Mouse (Mus musculus) macrophage (primary cell): ENCODE data around the gene Ubald2. TPM values are rescaled to one million over a fixed set of nuclear protein-coding genes. Genes with fewer than 3 reads are reported as not detected.
"Not testable (repeated sequence)": the region's sequence is repeated elsewhere in the genome, so short reads cannot be mapped to it uniquely, and the experiment has no call there.

ENCODE experiments used
- H3K27ac ChIP-seq: fragments of 350-480 bp; formaldehyde crosslinking; 2 replicates; pipeline ENCODE4 v1.9.0; 2021
- H3K36me3 ChIP-seq: fragments of 350-480 bp; formaldehyde crosslinking; 2 replicates; pipeline ENCODE4 v1.9.0; 2021; ENCODE audit errors: inconsistent target
- H3K4me3 ChIP-seq: fragments of 350-480 bp; formaldehyde crosslinking; 2 replicates; pipeline ENCODE4 v1.9.0; 2021; ENCODE audit errors: inconsistent target
- H3K79me2 ChIP-seq: fragments of 350-480 bp; formaldehyde crosslinking; 2 replicates; pipeline ENCODE4 v1.9.0; 2021; ENCODE audit errors: inconsistent target
- WGBS: methylation state at CpG from one replicate; pipeline ENCODE4 v1.1.7; 2026; ENCODE audit warnings: inconsistent platforms; ENCODE audit not compliant: missing documents; 5-methylcytosine and 5-hydroxymethylcytosine counted together
- polyA plus RNA-seq: library from polyadenylated mRNA; stranded (reverse); fragments of 250-400 nt; gene quantifications from 3 replicates; pipeline ENCODE4 v1.2.4, GENCODE M21; 2018; ENCODE audit warnings: inconsistent platforms

Gene Ubald2
- polyA plus RNA-seq, 1 experiment from 2014 or later, result 18.0 TPM

GRCm38 (mm10) chr11:116447822-116448221 is 13.9 kb downstream of the Ubald2 start:
- Histone ChIP-seq H3K36me3 (no peaks in the 10 kb centered on the region), H3K79me2 (no peaks in the 10 kb centered on the region), H3K4me3 (no peak overlapping the region), H3K27ac (no peak overlapping the region)
- 81% methylated on average over 4 of the region's 5 CpGs for WGBS

DNA sequence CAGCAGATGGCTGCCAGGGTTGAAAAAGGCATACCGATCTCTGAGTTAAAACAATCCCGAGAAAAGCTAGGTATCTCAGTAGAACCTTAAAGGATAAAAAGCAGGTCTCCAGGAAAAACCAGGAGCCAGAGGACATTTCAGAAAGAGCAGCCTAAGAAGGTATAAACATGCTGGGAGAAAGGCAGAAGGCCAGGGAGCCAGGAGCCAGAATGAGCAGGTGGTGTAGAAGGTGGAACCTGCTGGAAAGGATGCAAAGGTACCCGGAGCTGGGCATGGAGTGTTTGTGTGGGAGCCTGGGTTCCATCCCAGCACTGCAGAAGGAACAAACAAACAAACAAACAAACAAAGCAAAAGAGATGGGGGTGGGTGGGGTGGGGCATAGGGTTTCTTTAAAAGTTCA is 15.4 kb downstream of the Ubald2 start:
- no peaks in the 10 kb centered on the region for H3K79me2 ChIP-seq
- WGBS, result 98% methylated on average over 3 of the region's 3 CpGs
- H3K27ac ChIP-seq, result no peak overlapping the region
- H3K36me3 ChIP-seq, result no peaks in the 10 kb centered on the region
- no peak overlapping the region for H3K4me3 ChIP-seq

DNA sequence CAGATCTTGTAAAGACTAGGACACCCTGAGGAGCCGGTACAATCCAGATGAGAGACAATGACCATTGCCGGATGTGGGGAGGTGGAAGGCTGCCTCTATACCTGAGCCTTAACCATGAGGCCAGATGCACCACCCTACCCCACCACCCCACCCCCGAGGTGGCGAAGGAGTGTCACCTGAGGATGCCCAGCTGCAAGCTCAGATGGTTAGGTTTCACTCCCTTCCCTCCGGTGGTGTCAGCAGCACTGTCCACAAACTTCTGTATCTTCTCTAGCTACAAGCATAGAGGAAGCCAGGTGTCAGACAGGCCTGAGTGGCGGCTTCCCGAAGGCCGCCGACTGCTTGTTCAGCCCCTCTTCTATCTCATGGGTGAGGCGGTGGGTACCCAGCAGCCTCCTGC is 20.0 kb downstream of the Ubald2 start:
- Histone ChIP-seq H3K79me2 (no peaks in the 10 kb centered on the region), H3K27ac (no peak overlapping the region), H3K36me3 (no peaks in the 10 kb centered on the region), H3K4me3 (no peak overlapping the region)
- WGBS, result 87% methylated on average over 10 of the region's 10 CpGs

GRCm38 (mm10) chr11:116456234-116456633 is 22.3 kb downstream of the Ubald2 start:
- no peaks in the 10 kb centered on the region for H3K36me3 ChIP-seq
- H3K27ac ChIP-seq, result no peak overlapping the region
- no peaks in the 10 kb centered on the region for H3K79me2 ChIP-seq
- WGBS, result 95% methylated on average over 8 of the region's 8 CpGs
- H3K4me3 ChIP-seq, result no peak overlapping the region

DNA sequence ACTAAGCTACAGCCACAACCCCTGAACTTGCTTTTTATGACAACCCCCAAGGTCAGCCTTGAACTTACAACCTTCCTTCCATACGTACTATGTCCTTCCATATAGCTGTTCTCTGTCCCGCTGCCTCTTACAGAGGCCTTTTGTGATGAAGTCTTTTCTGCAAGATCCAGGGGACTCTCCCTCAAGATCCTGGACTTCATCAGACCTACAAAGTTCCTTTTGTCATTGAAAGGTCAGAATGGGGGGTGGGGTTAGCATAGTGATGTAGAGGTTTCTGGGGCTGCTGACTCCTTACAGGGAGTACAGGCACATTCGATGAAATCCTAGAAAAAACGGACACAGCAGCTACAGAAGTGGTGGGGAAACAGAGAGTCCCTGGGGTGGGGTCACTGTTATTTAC is 25.9 kb downstream of the Ubald2 start:
- no peak overlapping the region for H3K4me3 ChIP-seq
- WGBS, result 80% methylated on average over 4 of the region's 4 CpGs
- no peaks in the 10 kb centered on the region for H3K79me2 ChIP-seq
- H3K36me3 ChIP-seq, result no peaks in the 10 kb centered on the region
- H3K27ac ChIP-seq, result no peak overlapping the region

DNA sequence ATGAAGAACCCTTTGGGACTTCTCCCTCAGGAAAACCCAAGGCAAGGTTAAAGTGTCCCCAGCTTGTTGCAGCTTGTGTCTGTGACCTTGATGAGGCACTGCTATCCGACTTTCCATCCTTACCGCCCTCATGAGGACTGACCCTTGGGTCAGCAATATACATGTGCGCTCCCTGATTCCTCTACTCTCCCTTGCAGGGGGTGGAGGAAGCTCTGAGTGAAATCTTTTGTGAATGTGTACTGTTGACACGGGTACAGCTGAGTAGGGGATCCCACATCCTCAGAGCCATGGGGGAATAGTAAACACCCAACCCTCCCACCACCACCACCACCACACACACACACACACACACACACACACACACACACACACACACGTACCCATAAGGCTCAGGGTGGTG is 29.4 kb downstream of the Ubald2 start:
- 95% methylated on average over 3 of the region's 5 CpGs for WGBS
- Histone ChIP-seq H3K4me3 (no peak overlapping the region), H3K27ac (no peak overlapping the region), H3K79me2 (no peaks in the 10 kb centered on the region), H3K36me3 (no peaks in the 10 kb centered on the region)

DNA sequence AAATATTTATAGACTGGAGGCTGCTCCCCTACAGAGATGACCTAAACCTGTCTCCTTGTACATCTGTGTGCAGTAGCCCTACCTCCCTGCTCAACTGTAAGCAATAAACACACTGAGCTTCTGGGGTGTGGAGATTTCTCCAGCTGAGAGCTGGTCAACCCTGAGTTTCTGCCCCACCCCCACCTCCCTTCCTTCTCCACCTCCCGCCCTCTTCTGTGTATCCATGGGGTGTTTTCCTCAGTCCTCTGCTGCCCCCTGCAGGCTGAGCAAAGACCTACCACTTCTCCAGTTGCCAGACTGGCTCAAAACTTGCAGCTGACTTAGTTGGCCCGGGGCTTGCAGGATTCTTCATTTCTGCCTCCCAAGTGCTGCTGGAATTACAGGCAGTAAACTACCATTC is 29.9 kb downstream of the Ubald2 start:
- H3K36me3 ChIP-seq, result no peaks in the 10 kb centered on the region
- no peak overlapping the region for H3K4me3 ChIP-seq
- H3K27ac ChIP-seq, result no peak overlapping the region
- no peaks in the 10 kb centered on the region for H3K79me2 ChIP-seq
- 0% methylated on average over 2 of the region's 2 CpGs for WGBS

DNA sequence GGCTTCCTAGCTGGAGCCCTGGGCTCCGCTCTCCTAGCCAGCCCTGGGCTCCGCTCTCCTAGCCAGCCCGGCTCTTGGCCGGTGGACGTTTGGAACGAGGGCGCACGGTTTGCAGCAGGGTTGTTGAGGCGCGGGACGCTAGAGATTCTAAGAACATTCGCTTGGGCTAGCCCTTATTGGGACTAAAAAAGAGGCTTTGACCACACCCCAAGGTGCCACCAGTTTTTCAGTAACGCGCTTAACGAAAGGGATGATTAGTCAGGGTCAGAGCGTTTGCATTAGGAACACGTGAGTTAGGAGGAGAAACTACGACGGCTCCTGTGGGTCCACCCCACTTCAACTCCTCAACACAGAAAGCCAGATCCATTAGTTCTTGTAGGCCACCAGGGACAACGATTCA is 32.2 kb downstream of the Ubald2 start, which contains the start of gene Qrich2:
Gene Qrich2, minus strand, starts transcription at position 101 of the 400 bp plus-strand sequence.
- Histone ChIP-seq H3K27ac (no peak within 1 kb of the TSS), H3K36me3 (peaks cover 10% of the 10 kb centered on the region), H3K79me2 (no peaks in the 10 kb centered on the region), H3K4me3 (no peak within 1 kb of the TSS)
- WGBS, result 69% methylated on average over 20 of the region's 20 CpGs

GRCm38 (mm10) chr11:116468338-116468737 is 34.4 kb downstream of the Ubald2 start:
- H3K4me3 ChIP-seq, H3K79me2 ChIP-seq, H3K27ac ChIP-seq: not testable (repeated sequence)
- WGBS, result 83% methylated on average over 1 of the region's 3 CpGs
- peaks cover 32% of the 10 kb centered on the region for H3K36me3 ChIP-seq

DNA sequence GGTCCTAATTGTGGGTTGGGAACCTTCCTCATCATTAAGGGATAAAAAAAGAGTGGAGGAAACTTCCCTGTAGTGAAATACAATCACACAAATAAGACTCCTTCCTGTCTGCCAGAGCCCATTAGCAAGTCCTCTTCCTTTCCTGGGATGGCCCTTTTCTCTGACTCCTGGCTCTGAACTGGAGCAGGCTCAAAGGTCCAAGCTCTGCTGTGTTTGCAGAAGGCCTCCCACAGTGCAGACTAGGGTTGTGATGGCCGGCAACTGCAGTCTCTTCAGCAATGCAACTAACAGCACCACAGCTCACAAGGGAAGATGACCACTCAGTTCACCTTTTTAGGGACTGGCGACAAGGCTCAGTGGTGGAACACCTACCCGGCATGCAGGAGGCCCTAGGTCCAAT is 36.4 kb downstream of the Ubald2 start:
- Histone ChIP-seq H3K27ac (no peak overlapping the region), H3K36me3 (peaks cover 43% of the 10 kb centered on the region), H3K4me3 (no peak overlapping the region), H3K79me2 (no peaks in the 10 kb centered on the region)
- 96% methylated on average over 3 of the region's 3 CpGs for WGBS

DNA sequence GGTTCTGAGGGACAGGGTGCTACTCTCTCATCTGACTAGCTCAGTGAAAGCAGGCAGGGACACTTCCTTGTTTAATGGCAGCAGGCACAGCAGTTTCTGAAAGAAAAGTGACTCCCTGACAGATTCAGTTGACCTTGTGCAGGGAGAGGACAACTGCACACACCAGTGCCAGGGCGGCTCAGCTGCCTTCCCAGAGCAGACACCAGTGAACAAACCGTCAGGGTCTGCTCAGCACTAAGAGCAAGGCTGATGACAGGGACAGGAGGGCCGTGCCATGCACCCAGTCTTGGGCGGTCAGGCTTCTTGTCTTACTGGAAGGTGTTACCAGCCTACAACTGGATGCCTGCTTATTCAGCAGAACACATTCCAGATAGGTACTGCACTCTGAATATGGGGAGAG is 37.0 kb downstream of the Ubald2 start:
- no peak overlapping the region for H3K4me3 ChIP-seq
- WGBS, result 96% methylated on average over 4 of the region's 4 CpGs
- peaks cover 50% of the 10 kb centered on the region for H3K36me3 ChIP-seq
- H3K79me2 ChIP-seq, result no peaks in the 10 kb centered on the region
- no peak overlapping the region for H3K27ac ChIP-seq

DNA sequence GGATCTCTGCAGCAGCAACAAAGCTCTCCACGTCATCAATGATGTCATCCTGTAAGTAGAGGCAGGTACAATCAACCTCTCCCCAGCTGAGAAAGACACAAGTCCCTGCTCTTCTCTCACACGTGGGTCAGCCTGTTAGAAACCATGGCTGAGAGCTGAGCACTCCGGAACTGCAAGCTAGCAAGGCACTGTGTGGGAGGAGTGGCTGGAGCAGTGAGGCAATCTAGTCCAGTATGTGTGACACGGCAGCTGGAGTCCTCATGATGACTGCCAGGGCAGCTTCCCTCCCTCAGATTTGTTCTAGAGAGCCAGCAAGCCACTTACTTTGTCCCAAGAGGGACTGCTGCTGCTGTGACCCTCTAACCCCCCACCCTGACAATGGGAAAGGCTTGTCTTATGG is 38.4 kb downstream of the Ubald2 start:
- Histone ChIP-seq H3K4me3 (no peak overlapping the region), H3K36me3 (peaks cover 64% of the 10 kb centered on the region), H3K79me2 (no peaks in the 10 kb centered on the region), H3K27ac (no peak overlapping the region)
- 92% methylated on average over 4 of the region's 4 CpGs for WGBS

DNA sequence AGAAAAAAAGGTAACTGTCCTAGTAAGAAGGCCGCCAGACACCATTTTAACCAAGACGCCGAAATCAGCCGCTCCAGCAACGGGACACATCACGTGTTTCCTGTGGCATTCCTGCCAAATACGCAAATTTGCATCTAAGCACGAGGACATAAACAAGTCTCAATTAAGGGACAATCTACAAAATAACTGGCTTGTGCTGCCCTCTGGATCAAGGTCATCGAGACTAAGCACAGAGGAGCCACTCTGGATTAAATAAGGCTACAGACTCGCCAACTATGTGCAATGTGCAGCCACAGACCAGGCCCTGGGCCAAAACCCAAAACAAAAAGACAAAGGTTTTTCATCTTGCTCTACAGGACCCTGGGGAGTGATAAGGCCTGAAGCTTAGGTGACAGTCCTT is 42.1 kb downstream of the Ubald2 start:
- H3K4me3 ChIP-seq, result no peak overlapping the region
- 96% methylated on average over 10 of the region's 10 CpGs for WGBS
- H3K79me2 ChIP-seq, result no peaks in the 10 kb centered on the region
- no peak overlapping the region for H3K27ac ChIP-seq
- peaks cover 92% of the 10 kb centered on the region for H3K36me3 ChIP-seq

- H3K36me3 ChIP-seq, result peaks cover 92% of the 10 kb centered on the region
- no peak overlapping the region for H3K4me3 ChIP-seq
- H3K27ac ChIP-seq, result no peak overlapping the region
- WGBS, result 91% methylated on average over 6 of the region's 6 CpGs
- no peaks in the 10 kb centered on the region for H3K79me2 ChIP-seq
Observed at GRCm38 (mm10) chr11:116476696-116477095, 42.8 kb downstream of the Ubald2 start.

- WGBS, result 95% methylated on average over 15 of the region's 15 CpGs
Observed at GRCm38 (mm10) chr11:116477160-116477759, 43.4 kb downstream of the Ubald2 start.

GRCm38 (mm10) chr11:116478978-116479377 is 45.1 kb downstream of the Ubald2 start:
- WGBS, result 92% methylated on average over 7 of the region's 7 CpGs
- H3K36me3 ChIP-seq, result peaks cover 93% of the 10 kb centered on the region

More at GRCm38 (mm10) chr11:116477160-116477759, 43.4 kb downstream of the Ubald2 start:
- Histone ChIP-seq H3K36me3 (peaks cover 92% of the 10 kb centered on the region), H3K27ac (no peak overlapping the region), H3K79me2 (no peaks in the 10 kb centered on the region), H3K4me3 (no peak overlapping the region)

More at GRCm38 (mm10) chr11:116478978-116479377, 45.1 kb downstream of the Ubald2 start:
- H3K27ac ChIP-seq, result no peak overlapping the region
- H3K79me2 ChIP-seq, result no peaks in the 10 kb centered on the region
- H3K4me3 ChIP-seq, result no peak overlapping the region
